Mouse (Mus musculus) layer of hippocampus, postnatal 14 days (tissue): ENCODE results near the gene Aldh1a1. TPM values are rescaled to one million over a fixed set of nuclear protein-coding genes. Genes with fewer than 3 reads are reported as not detected.

Experiments used
- DNase-seq, 2 experiments: peaks; one replicate each; pipeline ENCODE4 v3.0.0; 2021 to 2022; ENCODE audit warnings: low spot score in 2 of 2, mixed read lengths in 1 of 2
- total RNA-seq, 2 experiments: library from RNA; stranded (reverse); gene quantifications; 2 replicates each; pipeline ENCODE4 v1.2.3; 2021

Aldh1a1 gene
- total RNA-seq, 2 experiments from 2014 or later = 49.6 to 55.6 TPM

GRCm38 (mm10) chr19:20549409-20549808 lies 56.9 kb downstream of the Aldh1a1 start:
- no peak for DNase-seq

GRCm38 (mm10) chr19:20555365-20555764 lies 62.9 kb downstream of the Aldh1a1 start:
- DNase-seq = no peak

GRCm38 (mm10) chr19:20557211-20557610 lies 64.7 kb downstream of the Aldh1a1 start:
- DNase-seq = no peak

- DNase-seq = no peak
Measured at GRCm38 (mm10) chr19:20558069-20558468, 65.6 kb downstream of the Aldh1a1 start.

GRCm38 (mm10) chr19:20558544-20558943 lies 66.0 kb downstream of the Aldh1a1 start:
- DNase-seq = no peak

GRCm38 (mm10) chr19:20558952-20559351 lies 66.4 kb downstream of the Aldh1a1 start:
- no peak for DNase-seq

- no peak for DNase-seq
Measured at GRCm38 (mm10) chr19:20559952-20560351, 67.4 kb downstream of the Aldh1a1 start.

- DNase-seq = no peak
Measured at GRCm38 (mm10) chr19:20562396-20562795, 69.9 kb downstream of the Aldh1a1 start.

GRCm38 (mm10) chr19:20566294-20566693 lies 73.8 kb downstream of the Aldh1a1 start:
- DNase-seq = no peak

- no peak for DNase-seq
Measured at GRCm38 (mm10) chr19:20567039-20567438, 74.5 kb downstream of the Aldh1a1 start.

GRCm38 (mm10) chr19:20576984-20577383 lies 84.5 kb downstream of the Aldh1a1 start:
- no peak for DNase-seq

GRCm38 (mm10) chr19:20577429-20577828 lies 84.9 kb downstream of the Aldh1a1 start:
- no peak for DNase-seq

- DNase-seq = no peak
Measured at GRCm38 (mm10) chr19:20599951-20600350, 107.4 kb downstream of the Aldh1a1 start.

- DNase-seq = peak in 1 of 2 experiments; percentile 3
Measured at GRCm38 (mm10) chr19:20601739-20602138, 109.2 kb downstream of the Aldh1a1 start.

- no peak for DNase-seq
Measured at GRCm38 (mm10) chr19:20603212-20603611, 110.7 kb downstream of the Aldh1a1 start.

GRCm38 (mm10) chr19:20603866-20604265 lies 111.4 kb downstream of the Aldh1a1 start:
- no peak for DNase-seq

- DNase-seq = no peak
Measured at GRCm38 (mm10) chr19:20614252-20614930, 121.9 kb downstream of the Aldh1a1 start.

- DNase-seq = no peak
Measured at GRCm38 (mm10) chr19:20622434-20622833, 129.9 kb downstream of the Aldh1a1 start.

- no peak for DNase-seq
Measured at GRCm38 (mm10) chr19:20623416-20623815, 130.9 kb downstream of the Aldh1a1 start.

GRCm38 (mm10) chr19:20631020-20631419 lies 138.5 kb downstream of the Aldh1a1 start:
- DNase-seq = no peak

GRCm38 (mm10) chr19:20633876-20634691 lies 141.6 kb downstream of the Aldh1a1 start:
- DNase-seq = peak in 1 of 2 experiments; percentile 6

- DNase-seq = no peak
Measured at GRCm38 (mm10) chr19:20644346-20644745, 151.8 kb downstream of the Aldh1a1 start.
